Mouse (Mus musculus) liver, adult 2 months (tissue): Measurements from ENCODE around the gene D730048I06Rik. TPM values are rescaled to one million over a fixed set of nuclear protein-coding genes. Genes with fewer than 3 reads are reported as not detected.
"Not testable (repeated sequence)": the region's sequence is repeated elsewhere in the genome, so short reads cannot be mapped to it uniquely, and the experiment has no call there.

ENCODE experiments used
- DNase-seq: peaks from one replicate; pipeline ENCODE4 v3.0.0-alpha.2; 2011; ENCODE audit warnings: low read depth, low spot score; ENCODE audit errors: extremely low read depth
- H3K27ac ChIP-seq: fragments of 200-500 bp; replicated peaks from 2 replicates; pipeline ENCODE4 v1.5.1; 2012; ENCODE audit warnings: low read depth, mild to moderate bottlenecking, control low read depth, inconsistent platforms, low read length; ENCODE audit not compliant: insufficient read depth
- H3K27me3 ChIP-seq: fragments of 200-500 bp; 2 replicates; pipeline ENCODE4 v1.6.1; 2012; ENCODE audit warnings: mild to moderate bottlenecking, moderate library complexity, low read length, inconsistent platforms; ENCODE audit not compliant: control insufficient read depth, insufficient read depth
- H3K36me3 ChIP-seq: fragments of 200-500 bp; 2 replicates; pipeline ENCODE4 v1.6.1; 2012; ENCODE audit warnings: low read length, inconsistent platforms; ENCODE audit not compliant: control insufficient read depth, insufficient read depth
- H3K4me1 ChIP-seq: fragments of 200-500 bp; 2 replicates; pipeline ENCODE4 v1.6.1; 2011; ENCODE audit warnings: low read length; ENCODE audit not compliant: control insufficient read depth, insufficient read depth
- H3K4me3 ChIP-seq: fragments of 200-500 bp; 2 replicates; pipeline ENCODE4 v1.5.1; 2011; ENCODE audit warnings: low read depth, mild to moderate bottlenecking, control low read depth, low read length, moderate library complexity; ENCODE audit not compliant: insufficient read depth
- H3K79me2 ChIP-seq: fragments of 200-500 bp; 2 replicates; pipeline ENCODE4 v1.6.1; 2012; ENCODE audit warnings: inconsistent platforms, mild to moderate bottlenecking, low read length, moderate library complexity; ENCODE audit not compliant: control insufficient read depth, insufficient read depth
- H3K9ac ChIP-seq: fragments of 200-500 bp; 2 replicates; pipeline ENCODE4 v1.6.1; 2012; ENCODE audit warnings: low read depth, mild to moderate bottlenecking, control low read depth, inconsistent platforms, low read length
- CTCF ChIP-seq: fragments of 200-500 bp; IDR thresholded peaks from 2 replicates; pipeline ENCODE4 v1.5.1; 2011; ENCODE audit warnings: low read depth, low read length, control low read depth
- POLR2A ChIP-seq: fragments of 200-500 bp; IDR thresholded peaks from 2 replicates; pipeline ENCODE4 v1.6.1; 2011; ENCODE audit warnings: low read length, control low read depth; ENCODE audit not compliant: insufficient read depth; ENCODE audit errors: extremely low read depth
- WGBS: fragments of 180-500 bp; shearing (Covaris S2); methylation state at CpG from one replicate; pipeline ENCODE4 v1.1.7; 2018; 5-methylcytosine and 5-hydroxymethylcytosine counted together
- polyA plus RNA-seq: library from polyadenylated mRNA; depleted of rRNA; stranded (reverse); fragments of >200 nt; gene quantifications from 2 replicates; pipeline ENCODE4 v1.2.3, GENCODE M21; 2012; rRNA removed
- total RNA-seq: library from RNA; depleted of rRNA; stranded (reverse); fragments of >200 nt; gene quantifications from 2 replicates; pipeline ENCODE4 v1.2.3, GENCODE M21; 2014; rRNA removed

The D730048I06Rik gene
- total RNA-seq (not detected in 2 replicates), polyA plus RNA-seq (not detected in 2 replicates)

DNA sequence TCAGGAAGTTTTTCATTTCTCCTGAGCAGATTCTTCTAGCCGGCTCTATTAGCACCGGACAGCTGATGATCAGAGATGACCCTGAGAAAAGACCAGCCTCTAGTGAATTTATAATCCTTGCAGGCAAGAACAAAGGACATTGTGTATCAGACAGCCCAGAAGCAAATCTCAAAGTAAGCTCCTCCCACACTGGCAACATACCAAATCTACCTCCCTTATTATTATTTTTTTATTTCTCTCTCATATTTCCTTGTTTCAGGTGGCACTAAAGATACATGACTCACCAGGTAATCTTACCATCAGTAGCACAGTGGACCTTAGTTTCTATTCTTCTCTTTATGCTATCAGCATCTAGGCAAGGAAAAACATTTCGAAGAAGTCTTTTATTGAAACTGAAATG is at the start of gene D730048I06Rik, which contains the start of gene Gm27235:
TSS of gene D730048I06Rik (minus strand) at position 112 of the 400 bp plus-strand sequence.
TSS of gene Gm27235 (minus strand) at position 101 of the 400 bp plus-strand sequence.
- WGBS = 87% methylated on average over 3 of the region's 3 CpGs
- H3K79me2 ChIP-seq = no peaks in the 10 kb centered on the region
- H3K27me3 ChIP-seq = no peaks in the 10 kb centered on the region
- H3K9ac ChIP-seq = no peak within 1 kb of the TSS
- H3K36me3 ChIP-seq = no peaks in the 10 kb centered on the region
- H3K4me1 ChIP-seq = no peaks in the 10 kb centered on the region
- no peak within 1 kb of the TSS for H3K27ac ChIP-seq
- no peak for TF ChIP-seq POLR2A
- TF ChIP-seq CTCF = no peak
- no peak for DNase-seq
- H3K4me3 ChIP-seq = no peak within 1 kb of the TSS

DNA sequence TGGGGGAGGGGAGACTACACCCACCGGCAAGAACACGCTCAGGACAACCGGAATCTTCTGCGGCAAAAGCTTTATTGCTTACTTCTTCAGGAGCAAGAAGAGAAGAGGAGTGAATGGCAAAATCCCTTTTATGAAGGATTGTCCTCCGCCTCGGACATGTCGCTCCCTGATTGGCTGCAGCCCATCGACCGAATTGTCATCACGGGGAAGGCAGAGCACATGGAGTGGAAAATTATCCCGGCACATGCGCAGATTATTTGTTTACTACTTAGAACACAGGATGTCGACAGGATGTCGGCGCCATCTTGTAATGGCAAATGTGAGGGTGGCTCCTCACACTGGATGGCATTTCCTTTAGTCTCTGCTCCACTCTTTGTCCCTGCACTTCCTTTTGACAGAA is 28.0 kb upstream of the D730048I06Rik start:
- not testable (repeated sequence) for DNase-seq, H3K9ac ChIP-seq, H3K4me3 ChIP-seq, H3K27ac ChIP-seq, H3K36me3 ChIP-seq, H3K4me1 ChIP-seq, H3K27me3 ChIP-seq, H3K79me2 ChIP-seq
- 94% methylated on average over 15 of the region's 15 CpGs for WGBS

DNA sequence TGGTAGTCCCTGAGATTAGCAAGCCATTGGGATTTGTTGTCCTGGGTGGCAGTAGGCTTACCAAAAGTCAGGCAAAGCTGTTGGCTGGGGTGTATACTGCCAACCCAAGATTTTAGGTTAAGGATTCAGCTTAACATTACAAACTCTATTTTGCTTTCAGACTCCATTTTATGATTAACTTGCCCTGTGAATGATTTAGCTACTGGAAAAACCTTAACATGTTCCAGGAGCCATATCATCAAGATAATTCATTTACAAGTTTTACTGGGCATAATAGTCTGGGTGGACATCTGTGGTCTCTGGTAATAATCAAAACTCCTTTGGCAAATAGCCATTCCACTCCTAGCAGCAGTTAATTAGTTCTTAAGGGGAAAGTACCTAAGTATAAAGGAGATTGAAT is 8.2 kb upstream of the D730048I06Rik start:
- Histone ChIP-seq H3K27ac (no peak overlapping the region), H3K36me3 (no peaks in the 10 kb centered on the region), H3K4me3 (no peak overlapping the region), H3K4me1 (no peaks in the 10 kb centered on the region), H3K9ac (no peak overlapping the region), H3K79me2 (no peaks in the 10 kb centered on the region), H3K27me3 (no peaks in the 10 kb centered on the region)
- no peak for DNase-seq
- no peak for TF ChIP-seq POLR2A
- no peak for TF ChIP-seq CTCF

DNA sequence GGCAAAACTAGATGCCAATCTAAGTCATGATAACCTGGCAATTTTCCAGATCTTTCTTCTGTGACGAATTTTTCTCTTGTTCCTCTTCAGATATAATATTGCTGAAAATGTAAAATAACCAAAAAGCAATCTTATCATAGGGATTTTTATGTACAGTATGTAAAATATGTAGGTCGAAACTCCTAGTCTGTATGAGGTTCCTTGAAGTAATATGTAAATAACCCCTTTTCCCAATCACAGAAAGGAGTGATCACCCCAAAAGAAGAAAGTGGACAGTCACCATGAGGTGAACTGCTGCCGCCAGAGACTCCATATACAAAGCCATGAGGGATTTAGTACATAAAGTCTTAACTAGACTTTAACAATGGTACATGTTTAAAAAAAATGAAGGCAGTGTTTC is 11.9 kb downstream of the D730048I06Rik start, which contains the start of gene Gm17727:
TSS of gene Gm17727 (minus strand) at position 101 of the 400 bp plus-strand sequence.
- Histone ChIP-seq H3K4me1 (no peaks in the 10 kb centered on the region), H3K27me3 (no peaks in the 10 kb centered on the region), H3K9ac (no peak within 1 kb of the TSS), H3K36me3 (no peaks in the 10 kb centered on the region), H3K79me2 (no peaks in the 10 kb centered on the region), H3K4me3 (no peak within 1 kb of the TSS), H3K27ac (no peak within 1 kb of the TSS)
- no peak for TF ChIP-seq POLR2A
- no peak for TF ChIP-seq CTCF
- WGBS = 47% methylated on average over 3 of the region's 3 CpGs
- no peak for DNase-seq

DNA sequence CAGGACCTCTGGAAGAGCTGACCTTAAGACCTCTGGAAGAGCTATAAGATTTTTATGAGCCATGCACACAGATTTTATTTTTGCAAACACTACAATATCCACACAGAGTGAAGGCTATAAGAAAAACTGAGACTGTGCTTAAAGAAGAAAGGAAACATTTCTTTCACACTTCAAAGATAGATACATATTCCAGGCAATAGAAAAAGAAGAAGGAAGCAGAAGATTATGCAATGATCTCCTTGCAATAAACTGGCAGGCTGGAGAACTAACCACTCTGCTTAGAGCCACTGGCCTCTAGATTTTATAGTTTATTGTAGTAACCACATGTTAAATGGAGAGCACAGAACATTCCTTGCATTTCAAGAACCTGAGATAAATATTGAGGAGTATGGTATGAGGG is 33.1 kb downstream of the D730048I06Rik start:
- TF ChIP-seq POLR2A = no peak
- TF ChIP-seq CTCF = no peak
- Histone ChIP-seq H3K36me3 (no peaks in the 10 kb centered on the region), H3K4me1 (no peaks in the 10 kb centered on the region), H3K27ac (no peak overlapping the region), H3K27me3 (no peaks in the 10 kb centered on the region), H3K9ac (no peak overlapping the region), H3K79me2 (no peaks in the 10 kb centered on the region), H3K4me3 (no peak overlapping the region)
- no peak for DNase-seq

DNA sequence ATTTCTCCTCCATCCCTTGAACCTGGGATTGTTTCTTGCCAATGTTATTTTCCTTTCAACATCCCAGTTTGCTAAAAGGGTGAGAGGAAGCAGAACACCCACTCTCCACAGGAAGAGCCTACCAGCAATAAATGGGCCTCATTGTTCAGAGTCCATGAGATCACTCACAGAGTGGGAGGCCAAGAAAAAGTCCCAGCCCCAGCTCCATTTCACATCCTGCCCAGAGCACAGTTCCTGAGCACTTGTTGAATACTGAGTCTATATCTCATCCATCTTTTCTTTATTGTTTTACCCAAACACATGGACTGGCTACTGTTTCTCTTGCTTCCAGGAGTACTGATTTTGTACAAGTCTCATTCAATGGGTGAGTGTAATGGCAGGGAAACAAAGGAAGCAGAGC is 49.2 kb downstream of the D730048I06Rik start, which contains the start of gene Gm17677:
TSS of gene Gm17677 (plus strand) at position 301 of the 400 bp plus-strand sequence.
- Histone ChIP-seq H3K9ac (no peak within 1 kb of the TSS), H3K4me1 (no peaks in the 10 kb centered on the region), H3K27me3 (no peaks in the 10 kb centered on the region), H3K4me3 (no peak within 1 kb of the TSS), H3K27ac (no peak within 1 kb of the TSS), H3K79me2 (no peaks in the 10 kb centered on the region), H3K36me3 (no peaks in the 10 kb centered on the region)
- DNase-seq = no peak
- TF ChIP-seq POLR2A (no peak), CTCF (no peak)

Other genes starting within 250 kb of the D730048I06Rik start
- under 0.01 TPM in 1 of 2 replicates, not detected in the other for gene Ddx25, start 231.6 kb downstream of the D730048I06Rik start, total RNA-seq
- gene Ddx25, start 231.6 kb downstream of the D730048I06Rik start, polyA plus RNA-seq = 0.01 and 0.05 TPM in 2 replicates
- 5.3 and 6.0 TPM in 2 replicates for gene Pus3, start 231.5 kb downstream of the D730048I06Rik start, total RNA-seq
- 0.96 and 1.3 TPM in 2 replicates for gene Pus3, start 231.5 kb downstream of the D730048I06Rik start, polyA plus RNA-seq
- not detected in 2 replicates for gene Pate2, start 219.8 kb downstream of the D730048I06Rik start, total RNA-seq
- gene Pate2, start 219.8 kb downstream of the D730048I06Rik start, polyA plus RNA-seq = 0.06 TPM in 1 of 2 replicates, not detected in the other
- 1.4 and 1.9 TPM in 2 replicates for gene Hyls1, start 219.7 kb downstream of the D730048I06Rik start, total RNA-seq
- gene Hyls1, start 219.7 kb downstream of the D730048I06Rik start, polyA plus RNA-seq = 0.36 and 0.50 TPM in 2 replicates
- gene Pate4, start 178.2 kb downstream of the D730048I06Rik start, total RNA-seq = not detected in 2 replicates
- gene Pate4, start 178.2 kb downstream of the D730048I06Rik start, polyA plus RNA-seq = not detected in 2 replicates
- not detected in 2 replicates for gene Pate3, start 141.9 kb downstream of the D730048I06Rik start, total RNA-seq
- not detected in 2 replicates for gene Pate3, start 141.9 kb downstream of the D730048I06Rik start, polyA plus RNA-seq
- gene Pate1, start 102.7 kb downstream of the D730048I06Rik start, total RNA-seq = not detected in 2 replicates
- gene Pate1, start 102.7 kb downstream of the D730048I06Rik start, polyA plus RNA-seq = not detected in 2 replicates
- gene Gm17677, start 49.1 kb downstream of the D730048I06Rik start, total RNA-seq = not detected in 2 replicates
- not detected in 2 replicates for gene Gm17677, start 49.1 kb downstream of the D730048I06Rik start, polyA plus RNA-seq
- not detected in 2 replicates for gene Gm17727, start 12.0 kb downstream of the D730048I06Rik start, total RNA-seq
- not detected in 2 replicates for gene Gm17727, start 12.0 kb downstream of the D730048I06Rik start, polyA plus RNA-seq
- not detected in 2 replicates for gene Gm27235, start within 50 bp of the D730048I06Rik start, total RNA-seq
- not detected in 2 replicates for gene Gm27235, start within 50 bp of the D730048I06Rik start, polyA plus RNA-seq
- gene 9230110F15Rik, start 54.0 kb upstream of the D730048I06Rik start, total RNA-seq = not detected in 2 replicates
- gene 9230110F15Rik, start 54.0 kb upstream of the D730048I06Rik start, polyA plus RNA-seq = not detected in 2 replicates
- gene 9230113P08Rik, start 118.3 kb upstream of the D730048I06Rik start, total RNA-seq = not detected in 2 replicates
- not detected in 2 replicates for gene 9230113P08Rik, start 118.3 kb upstream of the D730048I06Rik start, polyA plus RNA-seq